Mouse (Mus musculus) limb, embryonic 11.5 days (tissue): Measurements from ENCODE around the gene Sdsl. TPM values are rescaled to one million over a fixed set of nuclear protein-coding genes. Genes with fewer than 3 reads are reported as not detected.

Experiments
- ATAC-seq: fragments of 200-750 bp; cut with Nextera tagmentation; 2 replicates; pipeline ENCODE4 v1.8.0; 2017; ENCODE audit warnings: low read depth; ENCODE audit not compliant: insufficient number of reproducible peaks, low FRiP score, low TSS enrichment
- DNase-seq: peaks from one replicate; pipeline ENCODE4 v3.0.0-alpha.2; 2015; ENCODE audit warnings: low spot score
- H3K27ac ChIP-seq: fragments of 300-500 bp; sonication (generic); replicated peaks from 2 replicates; pipeline ENCODE4 v1.5.1; 2014; ENCODE audit warnings: low read depth, mild to moderate bottlenecking, low read length
- H3K27me3 ChIP-seq: fragments of 300-500 bp; sonication (generic); 2 replicates; pipeline ENCODE4 v1.6.1; 2014; ENCODE audit warnings: mild to moderate bottlenecking, low read length, mixed read lengths; ENCODE audit not compliant: control insufficient read depth, insufficient read depth
- H3K36me3 ChIP-seq: fragments of 300-500 bp; sonication (generic); 2 replicates; pipeline ENCODE4 v1.6.1; 2014; ENCODE audit warnings: mild to moderate bottlenecking, low read length, moderate library complexity, mixed read lengths; ENCODE audit not compliant: control insufficient read depth, insufficient read depth
- H3K4me1 ChIP-seq: fragments of 300-500 bp; sonication (generic); 2 replicates; pipeline ENCODE4 v1.6.1; 2014; ENCODE audit warnings: low read length, mixed read lengths; ENCODE audit not compliant: control insufficient read depth, insufficient read depth
- H3K4me2 ChIP-seq: fragments of 300-500 bp; sonication (generic); 2 replicates; pipeline ENCODE4 v1.6.1; 2014; ENCODE audit warnings: low read depth, mild to moderate bottlenecking, moderate library complexity; ENCODE audit not compliant: severe bottlenecking
- H3K4me3 ChIP-seq: fragments of 300-500 bp; sonication (generic); 2 replicates; pipeline ENCODE4 v1.5.1; 2014; ENCODE audit warnings: low read depth, low read length
- H3K9ac ChIP-seq: fragments of 300-500 bp; sonication (generic); 2 replicates; pipeline ENCODE4 v1.6.1; 2014; ENCODE audit warnings: mild to moderate bottlenecking, low read length
- H3K9me3 ChIP-seq: fragments of 300-500 bp; sonication (generic); 2 replicates; pipeline ENCODE4 v1.6.1; 2016; ENCODE audit warnings: low read length; ENCODE audit not compliant: control insufficient read depth
- WGBS: fragments of 180-500 bp; shearing (Covaris S2); extraction: QIAGEN DNeasy Blood & Tissue Kit; methylation state at CpG from one replicate; pipeline ENCODE4 v1.1.7; 2014; 5-methylcytosine and 5-hydroxymethylcytosine counted together
- polyA plus RNA-seq: library from polyadenylated mRNA; unstranded; fragments of >200 nt; fragmentation: Nextera tagmentation; extraction: Ambion mirVana; gene quantifications from 2 replicates; pipeline ENCODE4 v1.2.1, GENCODE M21; 2014

Sdsl gene
- polyA plus RNA-seq, 1 experiment from 2014 or later, result 4.0 TPM

DNA sequence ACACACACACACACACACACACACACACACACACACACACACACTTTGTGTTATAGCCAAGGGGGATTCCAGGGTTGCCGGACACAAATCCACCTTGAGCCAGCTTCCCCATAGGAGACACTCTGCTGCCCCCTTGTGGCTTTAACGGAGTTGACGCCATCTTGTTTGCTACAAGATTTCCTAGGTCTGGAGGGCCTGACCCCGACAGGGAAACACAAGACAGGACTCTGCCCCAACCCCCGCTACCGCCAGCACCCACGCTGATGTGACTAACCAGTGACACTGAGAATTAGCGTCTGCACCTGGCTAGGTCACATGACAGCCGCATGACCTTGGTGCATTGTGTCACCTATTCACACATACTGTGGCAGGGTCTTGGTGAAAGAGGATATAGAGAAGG lies 15.0 kb downstream of the Sdsl start:
- H3K4me1 ChIP-seq, result 0 out of 2 replicates have a peak, but pooled peaks cover 2% of the 10 kb centered on the region
- 7% methylated on average over 9 of the region's 9 CpGs for WGBS
- H3K9ac ChIP-seq, result no peak overlapping the region
- H3K4me2 ChIP-seq, result no peak overlapping the region
- H3K4me3 ChIP-seq, result no peak overlapping the region
- no peaks in the 10 kb centered on the region for H3K9me3 ChIP-seq
- ATAC-seq (no peak; the same call in 1 of the 2 replicates), DNase-seq (peak; percentile 88)
- no peak overlapping the region for H3K27ac ChIP-seq
- H3K36me3 ChIP-seq, result no peaks in the 10 kb centered on the region
- H3K27me3 ChIP-seq, result peaks cover 10% of the 10 kb centered on the region; the same call in 1 of the 2 replicates

- H3K9ac ChIP-seq, result no peak overlapping the region
Observed at GRCm38 (mm10) chr5:120456841-120457554, 15.6 kb downstream of the Sdsl start.

DNA sequence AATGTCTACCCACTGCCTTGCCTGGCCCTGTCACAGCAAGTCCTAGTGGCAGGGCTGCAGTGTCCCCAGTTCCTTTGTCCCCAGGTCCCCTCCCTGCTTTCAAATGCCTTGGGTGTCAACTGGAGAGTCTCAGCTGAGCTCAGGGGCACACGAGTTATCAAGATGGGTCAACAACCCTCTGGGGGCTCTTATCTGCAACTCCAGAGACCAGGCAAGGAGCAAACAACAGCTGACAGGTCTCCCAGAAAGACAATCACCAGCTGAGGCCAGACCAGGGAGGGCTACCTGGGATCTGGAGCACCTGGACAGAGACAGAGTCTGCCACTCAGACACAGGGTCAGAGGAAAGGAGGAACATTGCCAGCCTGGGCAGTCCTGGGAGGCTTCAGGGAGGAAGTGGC lies 16.4 kb downstream of the Sdsl start:
- DNase-seq (no peak), ATAC-seq (no peak)
- H3K27me3 ChIP-seq, result peaks cover 10% of the 10 kb centered on the region; the same call in 1 of the 2 replicates
- no peak overlapping the region for H3K4me2 ChIP-seq
- H3K4me3 ChIP-seq, result no peak overlapping the region
- no peak overlapping the region for H3K27ac ChIP-seq
- H3K36me3 ChIP-seq, result no peaks in the 10 kb centered on the region
- H3K9ac ChIP-seq, result no peak overlapping the region
- 12% methylated on average over 1 of the region's 1 CpGs for WGBS
- 0 out of 2 replicates have a peak, but pooled peaks cover 2% of the 10 kb centered on the region for H3K4me1 ChIP-seq
- H3K9me3 ChIP-seq, result no peaks in the 10 kb centered on the region

More at GRCm38 (mm10) chr5:120456841-120457554, 15.6 kb downstream of the Sdsl start:
- Histone ChIP-seq H3K4me2 (no peak overlapping the region), H3K4me3 (no peak overlapping the region), H3K27ac (no peak overlapping the region), H3K36me3 (no peaks in the 10 kb centered on the region), H3K4me1 (0 out of 2 replicates have a peak, but pooled peaks cover 2% of the 10 kb centered on the region), H3K9me3 (no peaks in the 10 kb centered on the region), H3K27me3 (peaks cover 10% of the 10 kb centered on the region; the same call in 1 of the 2 replicates)
- DNase-seq (no peak), ATAC-seq (no peak)
- 54% methylated on average over 7 of the region's 7 CpGs for WGBS

DNA sequence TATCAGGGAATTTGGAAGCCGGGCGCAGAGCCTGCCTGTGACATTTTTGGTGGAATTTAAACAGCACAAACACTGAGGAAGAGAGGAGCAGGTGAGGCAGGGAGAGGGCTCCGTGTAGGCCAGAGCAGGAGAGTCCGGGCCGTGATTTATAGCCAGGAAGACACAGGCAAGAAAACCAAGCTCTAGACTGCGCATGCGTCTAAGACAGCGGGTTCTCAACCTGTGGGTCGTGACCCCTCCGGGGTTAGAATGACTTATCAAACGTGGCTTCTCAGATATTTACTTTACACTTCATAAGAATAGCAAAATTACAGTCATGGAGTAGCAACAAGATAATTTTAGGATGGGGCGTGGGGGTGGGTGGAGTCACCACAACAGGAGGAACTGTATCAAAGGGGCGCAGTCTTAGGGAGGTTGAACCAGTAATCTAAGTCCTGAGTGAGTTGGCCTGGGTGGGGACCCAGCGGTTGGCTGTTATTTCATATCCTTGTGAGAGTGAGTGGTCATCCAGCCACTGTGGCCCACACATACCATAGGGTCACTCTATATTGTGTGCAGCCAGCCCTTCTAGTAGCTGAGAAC lies 17.8 kb downstream of the Sdsl start:
- no peak for ATAC-seq
- H3K4me2 ChIP-seq, result 0 out of 2 replicates have a peak overlapping the region, but pooled peaks have one; percentile 4
- no peak overlapping the region for H3K9ac ChIP-seq
- peaks cover 8% of the 10 kb centered on the region; the same call in 1 of the 2 replicates for H3K27me3 ChIP-seq
- H3K4me1 ChIP-seq, result 0 out of 2 replicates have a peak, but pooled peaks cover 2% of the 10 kb centered on the region
- no peaks in the 10 kb centered on the region for H3K36me3 ChIP-seq
- no peak for DNase-seq
- no peak overlapping the region for H3K4me3 ChIP-seq
- no peak overlapping the region for H3K27ac ChIP-seq
- 50% methylated on average over 14 of the region's 14 CpGs for WGBS
- no peaks in the 10 kb centered on the region for H3K9me3 ChIP-seq

DNA sequence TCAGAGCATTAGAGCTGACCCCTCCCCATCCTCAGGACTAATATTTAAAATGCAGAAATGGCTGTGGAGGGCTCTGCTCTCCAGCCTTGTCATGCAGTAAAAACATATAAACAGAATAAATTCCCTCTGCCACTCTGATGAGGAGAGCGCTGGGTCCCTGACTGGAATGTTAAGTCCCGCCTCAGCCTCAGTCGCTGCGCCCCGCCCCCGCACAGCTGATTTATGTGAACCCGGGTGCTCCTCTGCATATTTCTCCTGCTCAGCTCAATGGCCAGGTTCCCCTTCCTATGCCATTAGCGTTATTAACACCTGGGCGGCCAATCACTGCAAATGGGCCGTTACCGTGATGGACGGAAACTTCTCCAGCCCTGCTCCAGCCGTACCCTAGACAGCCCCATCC lies 25.3 kb downstream of the Sdsl start:
- 29% methylated on average over 13 of the region's 13 CpGs for WGBS
- Histone ChIP-seq H3K4me3 (no peak overlapping the region), H3K9me3 (no peaks in the 10 kb centered on the region), H3K36me3 (no peaks in the 10 kb centered on the region), H3K27ac (no peak overlapping the region), H3K4me1 (no peaks in the 10 kb centered on the region), H3K4me2 (no peak overlapping the region), H3K9ac (no peak overlapping the region), H3K27me3 (peaks cover 9% of the 10 kb centered on the region; the same call in 1 of the 2 replicates)
- ATAC-seq (no peak), DNase-seq (peak; percentile 46)

- 2% methylated on average over 14 of the region's 14 CpGs for WGBS
- no peaks in the 10 kb centered on the region for H3K9me3 ChIP-seq
- peaks cover 57% of the 10 kb centered on the region for H3K27me3 ChIP-seq
- H3K9ac ChIP-seq, result no peak overlapping the region
- H3K4me3 ChIP-seq, result 0 out of 2 replicates have a peak overlapping the region, but pooled peaks have one; percentile 5
- H3K27ac ChIP-seq, result no peak overlapping the region
- H3K4me2 ChIP-seq, result no peak overlapping the region
- peak; percentile 99 for DNase-seq
- peaks cover 14% of the 10 kb centered on the region for H3K4me1 ChIP-seq
- no peaks in the 10 kb centered on the region for H3K36me3 ChIP-seq
- no peak for ATAC-seq
Observed at GRCm38 (mm10) chr5:120440733-120441132, 31.9 kb downstream of the Sdsl start.

- Histone ChIP-seq H3K9me3 (no peaks in the 10 kb centered on the region), H3K36me3 (no peaks in the 10 kb centered on the region), H3K27me3 (peaks cover 63% of the 10 kb centered on the region), H3K4me1 (peaks cover 14% of the 10 kb centered on the region), H3K9ac (no peak overlapping the region), H3K4me3 (0 out of 2 replicates have a peak overlapping the region, but pooled peaks have one; percentile 5), H3K27ac (no peak overlapping the region), H3K4me2 (peak overlapping the region; percentile 27; the same call in 1 of the 2 replicates)
- DNase-seq (peak; percentile 38), ATAC-seq (no peak)
- under 1% methylated on average over 60 of the region's 61 CpGs for WGBS
Observed at GRCm38 (mm10) chr5:120439887-120440670, 32.5 kb downstream of the Sdsl start.
